In genomic region chr4:129239075-129239474, GRCm38 (mm10) we compare ENCODE assay signal across 8 mouse cellular contexts. TPM values are rescaled to one million over a fixed set of nuclear protein-coding genes. Genes with fewer than 3 reads are reported as not detected.
DNase-seq lines count a peak whose midpoint lies in the region; ATAC-seq lines count a peak whose summit lies in the region.

No protein-coding gene starts in this region.

- H3K4me1 ChIP-seq in forebrain, embryonic 12.5 days, result peaks cover 49% of the 10 kb centered on the region
- H3K4me1 ChIP-seq in hindbrain, embryonic 14.5 days (replicated peaks; ENCODE audit: control insufficient read depth, insufficient read depth, low read length), result peaks cover 31% of the 10 kb centered on the region

- H3K27me3 ChIP-seq in forebrain, embryonic 12.5 days, result peaks cover 20% of the 10 kb centered on the region
- H3K27me3 ChIP-seq in hindbrain, embryonic 14.5 days (ENCODE audit: control insufficient read depth, insufficient read depth, low read length), result no peaks in the 10 kb centered on the region

- H3K27ac ChIP-seq in forebrain, embryonic 12.5 days, result no peak overlapping the region
- H3K27ac ChIP-seq in hindbrain, embryonic 14.5 days, result peak overlapping the region; percentile 48; the same call in 1 of the 2 replicates

- peak; percentile 91 for ATAC-seq in forebrain, embryonic 12.5 days (ENCODE audit: low FRiP score)
- ATAC-seq in hindbrain, embryonic 14.5 days (ENCODE audit: low FRiP score), result peak; percentile 85

- no peaks in the 10 kb centered on the region for H3K36me3 ChIP-seq in forebrain, embryonic 12.5 days (replicated peaks)
- H3K36me3 ChIP-seq in hindbrain, embryonic 14.5 days (replicated peaks; ENCODE audit: control insufficient read depth, insufficient read depth), result no peaks in the 10 kb centered on the region

- no peaks in the 10 kb centered on the region for H3K9me3 ChIP-seq in forebrain, embryonic 12.5 days
- no peaks in the 10 kb centered on the region for H3K9me3 ChIP-seq in hindbrain, embryonic 14.5 days (ENCODE audit: control insufficient read depth, low read length)

- peak overlapping the region; percentile 95 for H3K4me2 ChIP-seq in forebrain, embryonic 12.5 days
- H3K4me2 ChIP-seq in hindbrain, embryonic 14.5 days (replicated peaks), result peak overlapping the region; percentile 76

- 0% methylated on average over 21 of the region's 29 CpGs for WGBS in forebrain, embryonic 12.5 days
- WGBS in hindbrain, embryonic 14.5 days, result under 1% methylated on average over 27 of the region's 29 CpGs

- peak; percentile 90 for DNase-seq in Muller cell, postnatal 12 days (ENCODE audit: inconsistent ontology term)
- peak; percentile 78 for DNase-seq in cerebellum, adult 11 months
- peak; percentile 73 for DNase-seq in hindbrain, embryonic 14.5 days (ENCODE audit: low spot score)
- DNase-seq in left cerebral cortex, adult 11 months (ENCODE audit: low spot score), result peak; percentile 52
- DNase-seq in lung, postnatal 25 days (ENCODE audit: low spot score), result peak; percentile 64
- DNase-seq in retina, postnatal 1 day, result peak; percentile 91
- DNase-seq in yolk sac, embryonic 10.5 days (ENCODE audit: low spot score), result peak; percentile 92

- H3K9ac ChIP-seq in forebrain, embryonic 12.5 days, result peak overlapping the region; percentile 79
- peak overlapping the region; percentile 80 for H3K9ac ChIP-seq in hindbrain, embryonic 14.5 days

- peak overlapping the region; percentile 82 for H3K4me3 ChIP-seq in forebrain, embryonic 12.5 days (replicated peaks)
- H3K4me3 ChIP-seq in hindbrain, embryonic 14.5 days (replicated peaks; ENCODE audit: low read length), result peak overlapping the region; percentile 70

RNA-seq across cellular contexts. Expression of gene C77080, which starts 22.1 kb away (rescaled TPM):
- polyA plus RNA-seq in forebrain, embryonic 12.5 days (2016; fragmentation: Nextera tagmentation; extraction: Ambion mirVana), result 4.4 and 4.7 TPM in 2 replicates
- 5.8 and 7.0 TPM in 2 replicates for polyA plus RNA-seq in hindbrain, embryonic 14.5 days (2014; fragmentation: Nextera tagmentation; extraction: Ambion mirVana)

RNA-seq across cellular contexts. Expression of gene Sync, which starts 48.3 kb away (rescaled TPM):
- 0.29 and 0.40 TPM in 2 replicates for polyA plus RNA-seq in forebrain, embryonic 12.5 days (2016; fragmentation: Nextera tagmentation; extraction: Ambion mirVana)
- polyA plus RNA-seq in hindbrain, embryonic 14.5 days (2014; fragmentation: Nextera tagmentation; extraction: Ambion mirVana), result 1.2 and 2.2 TPM in 2 replicates

RNA-seq across cellular contexts. Expression of gene Yars, which starts 49.5 kb away (rescaled TPM):
- polyA plus RNA-seq in forebrain, embryonic 12.5 days (2016; fragmentation: Nextera tagmentation; extraction: Ambion mirVana), result 103 TPM in 2 replicates
- polyA plus RNA-seq in hindbrain, embryonic 14.5 days (2014; fragmentation: Nextera tagmentation; extraction: Ambion mirVana), result 111 and 118 TPM in 2 replicates

RNA-seq across cellular contexts. Expression of gene S100pbp, which starts 49.5 kb away (rescaled TPM):
- 26.2 and 31.6 TPM in 2 replicates for polyA plus RNA-seq in forebrain, embryonic 12.5 days (2016; fragmentation: Nextera tagmentation; extraction: Ambion mirVana)
- 17.3 and 19.3 TPM in 2 replicates for polyA plus RNA-seq in hindbrain, embryonic 14.5 days (2014; fragmentation: Nextera tagmentation; extraction: Ambion mirVana)
